Mouse (Mus musculus) midbrain, embryonic 16.5 days (tissue): ENCODE data around the gene Rin2. TPM values are rescaled to one million over a fixed set of nuclear protein-coding genes. Genes with fewer than 3 reads are reported as not detected.

ENCODE experiments used
- ATAC-seq: fragments of 200-750 bp; cut with Nextera tagmentation; 2 replicates; pipeline ENCODE4 v1.8.0; 2017; ENCODE audit warnings: moderate TSS enrichment
- H3K27ac ChIP-seq: fragments of 300-500 bp; sonication (generic); 2 replicates; pipeline ENCODE4 v1.5.1; 2014; ENCODE audit warnings: mild to moderate bottlenecking, low read length, mixed read lengths
- H3K27me3 ChIP-seq: fragments of 300-500 bp; sonication (generic); 2 replicates; pipeline ENCODE4 v1.6.1; 2014; ENCODE audit warnings: low read depth, low read length, mixed read lengths; ENCODE audit not compliant: control insufficient read depth, insufficient read depth
- H3K36me3 ChIP-seq: fragments of 300-500 bp; sonication (generic); 2 replicates; pipeline ENCODE4 v1.6.1; 2014; ENCODE audit warnings: mild to moderate bottlenecking, low read length, moderate library complexity, mixed read lengths; ENCODE audit not compliant: control insufficient read depth, insufficient read depth
- H3K4me1 ChIP-seq: fragments of 300-500 bp; sonication (generic); 2 replicates; pipeline ENCODE4 v1.6.1; 2014; ENCODE audit warnings: mild to moderate bottlenecking, low read length, mixed read lengths; ENCODE audit not compliant: control insufficient read depth, insufficient read depth
- H3K4me2 ChIP-seq: fragments of 300-500 bp; sonication (generic); 2 replicates; pipeline ENCODE4 v1.6.1; 2014; ENCODE audit warnings: mild to moderate bottlenecking, low read length, mixed read lengths
- H3K4me3 ChIP-seq: fragments of 300-500 bp; sonication (generic); 2 replicates; pipeline ENCODE4 v1.5.1; 2014; ENCODE audit warnings: low read depth, mild to moderate bottlenecking, low read length, moderate library complexity, mixed read lengths
- H3K9ac ChIP-seq: fragments of 300-500 bp; sonication (generic); 2 replicates; pipeline ENCODE4 v1.6.1; 2014; ENCODE audit warnings: low read depth, low read length, mixed read lengths
- H3K9me3 ChIP-seq: fragments of 300-500 bp; sonication (generic); replicated peaks from 2 replicates; pipeline ENCODE4 v1.6.1; 2014; ENCODE audit warnings: mild to moderate bottlenecking, low read length, mixed read lengths; ENCODE audit not compliant: control insufficient read depth, poor library complexity, severe bottlenecking
- WGBS: fragments of 180-500 bp; shearing (Covaris S2); extraction: QIAGEN DNeasy Blood & Tissue Kit; methylation state at CpG from one replicate; pipeline ENCODE4 v1.1.7; 2014; 5-methylcytosine and 5-hydroxymethylcytosine counted together
- polyA plus RNA-seq: library from polyadenylated mRNA; unstranded; fragments of >200 nt; fragmentation: Nextera tagmentation; extraction: Ambion mirVana; gene quantifications from 2 replicates; pipeline ENCODE4 v1.2.1, GENCODE M21; 2015

The Rin2 gene
- polyA plus RNA-seq, 1 experiment from 2014 or later, result 17.0 TPM

- WGBS, result 59% methylated on average over 8 of the region's 8 CpGs
- peak overlapping the region; percentile 64 for H3K9ac ChIP-seq
- ATAC-seq, result no peak
- no peaks in the 10 kb centered on the region for H3K27me3 ChIP-seq
- H3K9me3 ChIP-seq, result no peaks in the 10 kb centered on the region
- H3K36me3 ChIP-seq, result no peaks in the 10 kb centered on the region
- peak overlapping the region; percentile 86 for H3K27ac ChIP-seq
- peak overlapping the region; percentile 63 for H3K4me2 ChIP-seq
- peak overlapping the region; percentile 42 for H3K4me3 ChIP-seq
- peaks cover 21% of the 10 kb centered on the region for H3K4me1 ChIP-seq
Measured at GRCm38 (mm10) chr2:145861193-145862123, 186.4 kb downstream of the Rin2 start.

- H3K4me3 ChIP-seq, result peak overlapping the region; percentile 42
- no peaks in the 10 kb centered on the region for H3K9me3 ChIP-seq
- 32% methylated on average over 10 of the region's 10 CpGs for WGBS
- peak overlapping the region; percentile 39 for H3K9ac ChIP-seq
- no peaks in the 10 kb centered on the region for H3K27me3 ChIP-seq
- no peak for ATAC-seq
- peaks cover 21% of the 10 kb centered on the region for H3K4me1 ChIP-seq
- peak overlapping the region; percentile 63 for H3K4me2 ChIP-seq
- peak overlapping the region; percentile 65; the same call in 1 of the 2 replicates for H3K27ac ChIP-seq
- H3K36me3 ChIP-seq, result no peaks in the 10 kb centered on the region
Measured at GRCm38 (mm10) chr2:145862206-145862817, 187.3 kb downstream of the Rin2 start.

GRCm38 (mm10) chr2:145865344-145865743, 190.3 kb downstream of the Rin2 start:
- H3K9ac ChIP-seq, result no peak overlapping the region
- no peak overlapping the region for H3K4me3 ChIP-seq
- H3K36me3 ChIP-seq, result no peaks in the 10 kb centered on the region
- H3K4me1 ChIP-seq, result peaks cover 9% of the 10 kb centered on the region
- WGBS, result 92% methylated on average over 3 of the region's 3 CpGs
- ATAC-seq, result no peak
- no peak overlapping the region for H3K27ac ChIP-seq
- no peak overlapping the region for H3K4me2 ChIP-seq
- H3K27me3 ChIP-seq, result no peaks in the 10 kb centered on the region
- no peaks in the 10 kb centered on the region for H3K9me3 ChIP-seq

- H3K9ac ChIP-seq, result no peak overlapping the region
- H3K36me3 ChIP-seq, result no peaks in the 10 kb centered on the region
- WGBS, result 95% methylated on average over 3 of the region's 3 CpGs
- H3K27ac ChIP-seq, result no peak overlapping the region
- no peaks in the 10 kb centered on the region for H3K27me3 ChIP-seq
- H3K9me3 ChIP-seq, result no peaks in the 10 kb centered on the region
- H3K4me3 ChIP-seq, result no peak overlapping the region
- no peak overlapping the region for H3K4me2 ChIP-seq
- ATAC-seq, result no peak
- peaks cover 6% of the 10 kb centered on the region for H3K4me1 ChIP-seq
Measured at GRCm38 (mm10) chr2:145866238-145866637, 191.2 kb downstream of the Rin2 start.

GRCm38 (mm10) chr2:145866695-145867449, 191.9 kb downstream of the Rin2 start:
- Histone ChIP-seq H3K9ac (no peak overlapping the region), H3K27ac (no peak overlapping the region), H3K36me3 (no peaks in the 10 kb centered on the region), H3K4me1 (peaks cover 3% of the 10 kb centered on the region), H3K27me3 (no peaks in the 10 kb centered on the region), H3K4me3 (no peak overlapping the region), H3K4me2 (no peak overlapping the region), H3K9me3 (no peaks in the 10 kb centered on the region)
- no peak for ATAC-seq
- WGBS, result 94% methylated on average over 11 of the region's 11 CpGs

- 73% methylated on average over 4 of the region's 4 CpGs for WGBS
- H3K4me3 ChIP-seq, result no peak overlapping the region
- H3K9me3 ChIP-seq, result no peaks in the 10 kb centered on the region
- H3K27ac ChIP-seq, result no peak overlapping the region
- no peak overlapping the region for H3K9ac ChIP-seq
- no peaks in the 10 kb centered on the region for H3K36me3 ChIP-seq
- ATAC-seq, result no peak
- no peak overlapping the region for H3K4me2 ChIP-seq
- no peaks in the 10 kb centered on the region for H3K27me3 ChIP-seq
- no peaks in the 10 kb centered on the region for H3K4me1 ChIP-seq
Measured at GRCm38 (mm10) chr2:145871308-145871707, 196.3 kb downstream of the Rin2 start.

GRCm38 (mm10) chr2:145872099-145872498, 197.1 kb downstream of the Rin2 start:
- Histone ChIP-seq H3K4me2 (no peak overlapping the region), H3K9ac (no peak overlapping the region), H3K9me3 (no peaks in the 10 kb centered on the region), H3K27me3 (no peaks in the 10 kb centered on the region), H3K36me3 (no peaks in the 10 kb centered on the region), H3K4me1 (no peaks in the 10 kb centered on the region), H3K4me3 (no peak overlapping the region), H3K27ac (no peak overlapping the region)
- no peak for ATAC-seq
- 90% methylated on average over 1 of the region's 1 CpGs for WGBS

GRCm38 (mm10) chr2:145873953-145874352, 198.9 kb downstream of the Rin2 start:
- Histone ChIP-seq H3K27ac (no peak overlapping the region), H3K9ac (no peak overlapping the region), H3K4me2 (no peak overlapping the region), H3K27me3 (no peaks in the 10 kb centered on the region), H3K36me3 (no peaks in the 10 kb centered on the region; the same call in 1 of the 2 replicates), H3K4me3 (no peak overlapping the region), H3K9me3 (no peaks in the 10 kb centered on the region), H3K4me1 (no peaks in the 10 kb centered on the region)
- WGBS, result 58% methylated on average over 1 of the region's 1 CpGs
- ATAC-seq, result no peak
